ENCODE assay signal across 8 mouse cellular contexts in genomic region chr17:43077540-43077939, GRCm38 (mm10).
DNase-seq lines count a peak whose midpoint lies in the region; ATAC-seq lines count a peak whose summit lies in the region.

No protein-coding gene starts in this region.

- H3K27me3 ChIP-seq in embryonic facial prominence, embryonic 10.5 days (replicated peaks; ENCODE audit: low read depth, poor library complexity, severe bottlenecking), result no peaks in the 10 kb centered on the region
- no peaks in the 10 kb centered on the region for H3K27me3 ChIP-seq in intestine, embryonic 14.5 days (replicated peaks; ENCODE audit: control insufficient read depth, insufficient read depth, low read length)
- no peaks in the 10 kb centered on the region for H3K27me3 ChIP-seq in midbrain, embryonic 14.5 days (ENCODE audit: control insufficient read depth, insufficient read depth, low read length)

- no peak overlapping the region for H3K4me3 ChIP-seq in embryonic facial prominence, embryonic 10.5 days
- no peak overlapping the region for H3K4me3 ChIP-seq in intestine, embryonic 14.5 days (ENCODE audit: low read depth, low read length)
- no peak overlapping the region for H3K4me3 ChIP-seq in midbrain, embryonic 14.5 days (replicated peaks; ENCODE audit: low read depth, low read length)

- H3K9me3 ChIP-seq in embryonic facial prominence, embryonic 10.5 days, result no peaks in the 10 kb centered on the region
- no peaks in the 10 kb centered on the region for H3K9me3 ChIP-seq in intestine, embryonic 14.5 days (ENCODE audit: control insufficient read depth, low read length)
- no peaks in the 10 kb centered on the region for H3K9me3 ChIP-seq in midbrain, embryonic 14.5 days (ENCODE audit: control insufficient read depth, low read length)

- H3K9ac ChIP-seq in intestine, embryonic 14.5 days (ENCODE audit: low read length), result no peak overlapping the region
- H3K9ac ChIP-seq in midbrain, embryonic 14.5 days (replicated peaks; ENCODE audit: low read length), result no peak overlapping the region

- H3K27ac ChIP-seq in embryonic facial prominence, embryonic 10.5 days (replicated peaks), result peak overlapping the region; percentile 48
- H3K27ac ChIP-seq in intestine, embryonic 14.5 days (ENCODE audit: low read depth), result peak overlapping the region; percentile 12; the same call in 1 of the 2 replicates
- H3K27ac ChIP-seq in midbrain, embryonic 14.5 days (replicated peaks; ENCODE audit: low read depth, low read length), result peak overlapping the region; percentile 53

- 0 out of 2 replicates have a peak, but pooled peaks have one; percentile 1 for ATAC-seq in intestine, embryonic 14.5 days (replicated peaks; ENCODE audit: low FRiP score, low TSS enrichment, low read depth)
- 0 out of 2 replicates have a peak, but pooled peaks have one; percentile 9 for ATAC-seq in midbrain, embryonic 14.5 days (ENCODE audit: low FRiP score, low TSS enrichment)

- WGBS in embryonic facial prominence, embryonic 10.5 days, result 54% methylated on average over 4 of the region's 4 CpGs
- WGBS in intestine, embryonic 14.5 days, result 42% methylated on average over 4 of the region's 4 CpGs
- 42% methylated on average over 4 of the region's 4 CpGs for WGBS in midbrain, embryonic 14.5 days

- H3K4me1 ChIP-seq in embryonic facial prominence, embryonic 10.5 days, result peaks cover 16% of the 10 kb centered on the region
- H3K4me1 ChIP-seq in intestine, embryonic 14.5 days (replicated peaks; ENCODE audit: control insufficient read depth, insufficient read depth, low read length), result peaks cover 5% of the 10 kb centered on the region
- H3K4me1 ChIP-seq in midbrain, embryonic 14.5 days (ENCODE audit: control insufficient read depth, insufficient read depth, low read length), result peaks cover 9% of the 10 kb centered on the region

- peak overlapping the region; percentile 6 for H3K4me2 ChIP-seq in intestine, embryonic 14.5 days (ENCODE audit: low read length)
- peak overlapping the region; percentile 38 for H3K4me2 ChIP-seq in midbrain, embryonic 14.5 days (ENCODE audit: low read length)

- DNase-seq in cerebellum, adult 9-11 months, result peak; percentile 8
- DNase-seq in cerebellum, adult 11-12 months, result no peak
- no peak for DNase-seq in embryonic facial prominence, embryonic 10.5 days (ENCODE audit: low spot score)
- peak; percentile 63 for DNase-seq in intestine, embryonic 14.5 days (ENCODE audit: low spot score)
- no peak for DNase-seq in midbrain, embryonic 14.5 days
- no peak for DNase-seq in right cerebral cortex, postnatal 4 days
- DNase-seq in Muller cell, postnatal 12 days (ENCODE audit: inconsistent ontology term), result no peak
- no peak for DNase-seq in testis, postnatal 14 days (ENCODE audit: low spot score)

- no peaks in the 10 kb centered on the region for H3K36me3 ChIP-seq in embryonic facial prominence, embryonic 10.5 days (replicated peaks)
- H3K36me3 ChIP-seq in intestine, embryonic 14.5 days (ENCODE audit: control insufficient read depth, insufficient read depth, low read length), result no peaks in the 10 kb centered on the region
- 0 out of 2 replicates have a peak, but pooled peaks cover under 1% of the 10 kb centered on the region for H3K36me3 ChIP-seq in midbrain, embryonic 14.5 days (ENCODE audit: control insufficient read depth, insufficient read depth, low read length)

Comparison
In these comparisons a context has a peak if more than half of its experiments do, and no peak if none do; other contexts are left out.
1. DNase-seq: peak in cerebellum, adult 9-11 months (single experiment) and intestine, embryonic 14.5 days (single experiment); none in cerebellum, adult 11-12 months (single experiment), embryonic facial prominence, embryonic 10.5 days (single experiment), midbrain, embryonic 14.5 days (single experiment), right cerebral cortex, postnatal 4 days (single experiment), Muller cell, postnatal 12 days (single experiment) and testis, postnatal 14 days (single experiment).
2. Peak in every context shown above with its lines, with median percentiles within 50 percentile points of each other: H3K27ac ChIP-seq.